Mouse (Mus musculus) kidney, postnatal 36 days (tissue): ENCODE measurements at regions not wholly inside any gene's neighbourhood (a gene's known extent, or its start where the extent isn't known, plus 50 kb on each side); places are given as distances from the start of the nearest gene placed in this dataset.

Experiments used
- DNase-seq, 2 experiments: peaks; one replicate each; pipeline ENCODE4 v3.0.0; 2021 to 2022; ENCODE audit warnings: mixed read lengths in 2 of 2

DNA sequence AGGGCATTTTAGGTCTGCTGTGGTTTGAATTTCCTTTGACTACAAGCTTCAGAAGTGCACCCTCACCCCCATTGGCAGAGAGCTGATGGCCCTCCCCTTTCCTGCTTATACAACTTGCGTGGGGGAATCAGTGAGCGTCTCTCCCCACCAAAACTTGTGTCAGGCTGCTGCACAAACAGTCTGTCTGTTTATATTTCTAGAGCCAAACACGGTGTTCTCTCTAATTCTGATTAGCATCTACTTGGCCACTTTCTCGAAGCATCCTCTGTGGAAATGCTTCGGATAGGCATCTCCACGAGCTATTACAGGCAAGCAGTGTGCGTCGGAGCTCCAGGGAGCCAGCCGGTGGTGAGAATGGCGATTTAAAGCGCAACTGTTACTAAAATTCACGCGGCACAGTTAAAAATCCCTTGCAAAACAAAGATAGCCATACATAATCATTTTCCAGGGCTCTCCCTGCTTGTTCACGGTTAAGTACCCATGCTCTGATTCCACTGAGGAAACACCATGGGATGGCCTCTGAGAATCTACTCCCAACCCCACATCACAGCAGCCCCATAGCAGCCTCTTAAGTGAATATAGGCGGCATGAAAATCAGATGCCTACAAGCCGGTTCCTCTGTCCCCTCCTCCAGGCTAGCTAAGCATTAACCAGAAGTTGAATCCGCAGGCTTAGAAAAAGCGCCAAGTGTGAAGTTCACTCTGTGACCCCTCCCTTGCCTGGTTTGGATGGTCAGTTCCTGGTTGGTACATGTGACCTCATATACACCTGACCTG, 273.7 kb upstream of the Sall1 start:
- DNase-seq: peak; percentile 78 to 94

DNA sequence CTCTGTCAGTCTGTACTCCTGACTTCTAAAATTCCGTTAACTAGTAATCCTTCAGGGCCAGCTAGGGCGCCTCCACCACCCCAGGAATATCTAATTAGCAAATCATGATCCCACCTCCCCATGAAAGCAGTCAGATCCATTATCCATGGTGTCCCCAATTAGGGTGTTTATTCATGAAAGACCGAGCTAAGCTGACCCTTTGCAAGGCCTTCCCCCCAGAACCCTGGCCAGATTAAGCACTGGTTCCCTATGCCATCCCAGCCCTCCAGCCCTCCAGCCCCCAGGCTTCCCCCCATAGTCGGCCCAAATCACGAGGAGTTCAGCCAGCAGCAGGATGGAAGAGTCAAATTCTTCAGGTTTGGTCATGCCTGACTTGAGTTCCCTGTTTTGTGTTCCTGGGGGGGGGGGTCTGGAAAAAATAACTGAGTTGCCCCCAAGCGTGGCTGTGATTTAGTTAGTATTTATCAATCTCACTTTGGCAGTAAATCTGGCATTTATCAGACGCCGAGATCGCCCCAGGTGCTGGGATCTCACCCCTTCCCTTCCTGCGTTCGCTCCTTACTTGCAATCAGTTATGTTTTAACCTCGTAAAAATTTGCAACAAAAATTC, 272.7 kb upstream of the Sall1 start:
- peak; percentile 50 to 52 for DNase-seq

DNA sequence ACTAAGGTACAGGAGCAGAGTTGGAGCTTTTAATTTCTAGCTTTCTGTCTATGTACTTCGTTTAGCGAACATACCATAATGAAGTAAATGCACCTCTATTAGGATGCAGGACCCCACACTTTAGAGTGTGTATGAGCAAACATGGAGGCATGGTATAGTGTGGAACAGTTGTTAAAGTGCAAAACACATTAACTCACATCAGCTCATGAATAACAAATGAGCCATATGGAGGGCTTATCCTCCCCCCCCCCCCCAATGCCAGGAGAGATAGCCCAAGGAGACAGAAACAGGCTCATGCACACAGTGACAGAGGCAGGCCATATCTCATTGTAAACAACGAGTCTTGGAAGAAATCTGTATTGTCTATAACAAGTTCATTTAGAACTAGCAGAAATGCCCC, 270.9 kb upstream of the Sall1 start:
- DNase-seq: no peak

DNA sequence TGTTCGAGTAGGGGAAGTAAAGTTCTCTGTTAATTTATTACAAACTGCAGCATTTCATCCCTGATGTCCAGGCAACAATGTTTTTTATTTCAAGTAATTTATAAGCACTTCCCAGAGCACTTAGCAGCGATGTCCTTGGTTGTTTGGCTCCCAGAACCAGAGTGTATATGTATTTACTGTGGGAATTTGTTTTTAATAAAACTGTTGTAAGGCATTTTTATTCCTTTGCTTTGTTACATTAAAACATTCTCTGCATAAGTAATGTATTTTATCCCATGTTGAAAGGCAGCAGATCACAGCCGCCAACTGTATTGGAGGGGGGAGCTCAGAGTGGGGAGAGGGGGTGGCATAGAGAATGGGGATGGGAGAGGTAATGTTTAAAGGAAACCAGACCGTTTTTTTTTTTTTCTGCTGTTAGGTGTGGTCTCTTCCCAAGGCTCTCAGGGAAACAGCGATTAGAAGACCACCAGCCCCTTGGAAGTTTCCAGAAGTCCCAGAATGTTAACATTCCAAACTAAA, 266.8 kb upstream of the Sall1 start:
- DNase-seq: no peak

DNA sequence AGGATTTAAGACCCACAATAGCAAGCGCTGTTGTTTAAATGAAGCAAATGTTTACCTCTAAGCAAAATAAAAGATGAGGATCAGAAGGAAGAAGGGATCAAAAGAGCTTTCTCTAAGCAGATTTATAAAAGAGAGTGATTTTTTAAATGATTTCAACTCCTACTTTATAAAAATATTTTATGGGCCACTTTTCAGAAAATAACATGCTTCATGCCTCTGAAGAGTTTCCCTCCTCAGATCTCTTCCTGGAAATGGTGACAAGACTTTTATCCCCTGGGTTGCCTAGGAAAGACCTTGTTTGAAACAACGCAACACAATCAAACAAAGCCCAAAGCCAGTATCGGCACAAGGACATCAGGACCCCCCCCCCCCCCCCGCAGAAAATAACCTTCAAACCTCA, 265.6 kb upstream of the Sall1 start:
- DNase-seq: no peak

DNA sequence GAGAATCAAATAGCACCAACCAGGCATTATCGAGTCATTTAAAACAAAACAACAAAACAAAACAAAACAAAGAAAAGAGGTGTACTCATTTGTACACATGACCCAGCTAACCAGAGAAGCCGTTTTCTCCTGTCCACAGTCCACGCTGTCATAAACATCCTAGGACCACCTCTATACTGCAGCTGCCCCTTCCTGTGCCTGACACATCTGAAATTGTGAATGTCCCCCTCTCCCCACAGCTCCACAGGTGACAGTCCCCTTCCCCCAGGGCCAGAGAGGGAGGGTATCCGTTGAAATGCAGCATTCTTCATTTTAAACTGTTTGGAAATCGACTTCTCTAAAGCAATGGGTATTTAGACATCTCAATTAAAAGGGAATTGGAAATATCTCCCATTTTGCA, 265.0 kb upstream of the Sall1 start:
- no peak for DNase-seq

DNA sequence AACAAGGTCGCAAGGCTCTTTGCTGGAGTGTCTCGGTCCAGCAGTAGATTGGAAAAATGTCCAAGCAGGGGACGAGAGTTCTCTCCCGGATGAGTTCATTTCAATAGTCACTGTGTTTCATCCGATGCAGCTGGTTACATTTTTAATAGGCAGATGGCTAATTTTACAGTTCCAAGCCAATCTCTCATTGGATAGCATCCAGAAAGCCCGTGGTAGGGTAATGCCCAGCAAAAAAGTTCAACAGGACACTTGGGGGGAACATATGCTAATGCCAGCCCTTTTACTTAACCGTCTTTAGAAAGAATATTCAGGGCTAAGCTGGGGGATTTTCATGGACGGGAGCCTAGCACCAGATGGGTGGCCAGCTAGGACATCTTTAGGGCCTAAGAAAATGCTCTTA, 264.6 kb upstream of the Sall1 start:
- no peak for DNase-seq

DNA sequence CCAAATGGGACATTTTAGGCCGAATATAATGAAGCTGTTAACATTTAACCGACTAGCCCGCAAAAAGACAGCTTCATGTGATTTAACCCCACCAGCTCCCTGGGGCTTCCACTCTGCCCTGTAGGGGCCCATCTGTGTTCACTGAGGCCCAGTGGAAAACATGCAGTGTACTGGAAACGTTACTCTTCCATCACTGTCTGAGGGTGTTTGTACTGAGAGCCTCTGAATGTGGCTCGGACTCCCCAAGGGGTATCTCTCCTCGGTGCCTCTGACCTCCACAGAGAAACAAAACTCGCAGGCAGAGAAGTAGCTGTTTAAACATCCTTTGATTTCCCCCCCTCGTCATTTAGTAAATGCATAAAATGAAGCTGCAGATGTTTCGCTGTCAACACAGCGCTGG, 263.6 kb upstream of the Sall1 start:
- no peak for DNase-seq

DNA sequence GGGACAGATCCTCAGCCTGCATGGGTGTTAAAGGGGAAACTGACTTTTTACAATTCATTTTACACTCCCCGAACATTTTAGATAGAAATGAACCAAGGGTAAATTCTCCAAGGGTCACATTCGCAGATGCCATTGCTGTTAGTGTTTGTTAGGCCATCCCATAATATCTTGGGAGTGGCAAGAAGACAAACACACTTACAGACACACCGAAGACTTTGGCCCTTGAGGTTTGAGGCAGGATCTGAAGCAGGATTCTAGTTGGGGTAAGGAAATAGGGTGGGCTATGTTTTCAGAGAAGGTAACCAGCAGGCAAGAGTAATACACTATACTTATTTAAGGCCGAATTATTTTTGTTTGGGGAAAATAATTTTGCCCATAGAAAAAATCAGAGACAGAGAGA, 263.1 kb upstream of the Sall1 start:
- DNase-seq: no peak

DNA sequence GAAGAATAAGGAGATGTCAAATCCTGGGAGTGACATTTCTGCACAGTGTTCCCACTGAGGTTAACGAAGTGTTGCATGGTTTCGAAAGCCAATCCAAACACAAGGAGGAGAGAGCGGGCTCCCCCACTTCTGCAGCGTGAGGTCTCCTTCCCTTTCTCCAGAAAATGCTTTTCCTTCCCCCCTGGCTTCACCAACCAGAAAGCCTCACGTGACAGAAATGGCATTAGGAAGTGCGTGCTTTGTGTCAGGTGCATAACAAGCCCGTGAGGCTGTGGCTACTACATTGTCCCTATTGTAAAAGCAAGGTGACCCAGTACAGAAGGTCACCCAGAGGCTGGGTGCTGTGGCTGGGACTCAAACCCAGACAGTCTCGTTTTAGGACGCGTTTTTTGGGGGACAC, 260.2 kb upstream of the Sall1 start:
- no peak for DNase-seq

DNA sequence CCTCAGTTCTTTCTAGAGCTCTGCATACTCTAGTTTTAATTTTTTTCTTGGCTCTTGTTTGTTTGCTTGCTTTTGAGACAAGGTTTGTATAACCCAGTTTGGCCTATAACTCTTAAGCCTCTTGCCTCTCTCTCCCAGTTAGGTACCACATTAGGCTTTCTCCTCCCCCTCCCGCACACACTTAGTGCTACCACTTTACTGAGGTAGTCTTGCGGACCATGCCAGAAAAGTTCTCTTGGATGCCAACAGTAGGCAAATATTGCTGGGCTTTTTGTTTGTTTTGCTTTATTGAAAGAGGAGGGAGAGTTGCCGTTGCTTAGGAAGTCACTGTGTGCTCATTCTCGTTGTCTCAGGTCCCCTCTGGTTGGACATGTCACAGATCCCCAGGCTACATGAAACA, 259.4 kb upstream of the Sall1 start:
- DNase-seq: no peak

DNA sequence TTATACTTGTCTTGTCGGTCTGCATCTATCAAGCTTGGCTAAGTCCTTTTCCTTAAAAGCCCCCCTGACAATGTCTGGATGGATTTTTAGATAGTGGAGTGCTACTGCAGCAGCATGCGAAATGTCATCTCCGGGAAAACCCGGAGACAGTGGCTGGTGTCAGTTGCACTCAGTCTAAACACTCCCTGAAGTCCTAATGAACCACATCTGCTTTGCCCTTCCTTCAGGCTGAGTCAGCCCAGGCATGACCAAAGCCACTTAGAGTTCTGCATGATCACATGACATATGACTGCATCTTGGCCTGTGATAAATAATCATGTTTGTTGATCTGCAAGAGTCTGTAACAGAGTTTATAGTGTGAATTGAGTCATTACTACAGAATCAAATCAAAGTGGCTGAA, 255.7 kb upstream of the Sall1 start:
- no peak for DNase-seq

DNA sequence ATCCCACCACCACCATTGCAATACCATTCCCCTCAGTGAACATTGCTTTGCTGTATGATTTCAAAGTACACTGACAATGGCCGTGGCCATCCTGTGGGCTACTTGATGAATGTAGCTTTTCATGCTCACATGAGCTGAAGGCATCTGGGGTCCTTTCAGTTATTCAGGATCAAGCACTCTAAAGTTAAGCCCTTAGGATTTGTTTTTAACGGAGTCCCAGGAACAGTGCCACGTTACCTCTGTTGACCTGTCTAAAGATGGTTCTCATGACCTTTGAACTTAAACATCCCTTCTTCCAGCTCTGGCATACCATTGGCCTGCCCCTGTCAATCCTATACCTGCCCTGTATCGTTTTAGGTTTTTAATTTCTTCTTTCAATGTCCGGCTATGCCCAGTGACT, 251.7 kb upstream of the Sall1 start:
- peak in 1 of 2 experiments; percentile 37 for DNase-seq

DNA sequence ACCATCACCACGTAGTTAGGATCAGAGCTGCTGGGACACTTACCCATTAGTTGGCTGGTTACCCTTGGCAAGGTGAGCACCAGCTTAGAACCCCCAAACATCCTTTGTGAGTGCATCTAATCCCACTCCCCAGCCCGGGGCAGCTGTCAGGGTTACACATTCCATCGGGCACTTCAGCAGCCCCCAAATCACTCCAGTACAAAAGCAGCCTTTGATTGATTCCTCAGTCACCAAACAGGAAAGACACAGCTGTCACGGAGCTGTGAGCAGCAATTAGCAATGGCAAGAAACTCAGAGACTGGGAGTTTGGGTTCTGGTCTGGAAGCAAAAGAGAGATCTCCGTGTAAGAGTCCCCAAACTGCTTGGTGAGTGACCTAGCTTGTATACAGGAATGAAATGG, 245.1 kb upstream of the Sall1 start:
- no peak for DNase-seq

DNA sequence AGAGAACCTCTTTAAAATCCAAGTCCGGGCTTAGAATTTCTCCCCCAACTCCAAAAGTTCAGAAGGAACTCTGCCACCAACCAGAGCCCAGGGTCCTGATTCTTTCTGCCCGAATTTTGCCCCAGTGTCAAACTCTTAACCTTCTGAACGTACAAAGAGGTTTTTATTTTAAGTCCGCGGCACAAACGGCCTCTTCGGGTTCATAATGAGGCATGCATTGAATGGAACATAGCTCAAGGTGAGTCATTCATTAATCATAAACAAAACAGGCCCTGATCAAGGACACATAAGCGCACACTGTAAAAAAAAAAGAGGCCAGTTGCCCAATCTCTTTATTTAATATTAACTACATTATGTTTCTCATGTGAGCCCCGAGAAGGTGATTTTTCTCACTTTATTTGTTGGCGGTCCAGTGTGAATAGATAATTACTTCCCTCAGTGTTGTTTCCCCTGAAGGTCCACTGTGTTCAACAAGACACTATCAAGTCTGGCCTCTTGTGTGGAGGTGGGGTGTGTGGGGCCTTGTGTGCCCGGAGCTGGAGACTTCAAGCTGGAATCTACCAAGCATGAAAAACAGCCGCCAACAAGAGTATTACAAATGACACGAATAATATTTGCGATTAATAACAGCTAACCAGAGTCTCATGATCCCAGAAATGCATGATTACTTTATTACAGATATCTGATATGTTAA, 241.1 kb upstream of the Sall1 start:
- peak; percentile 55 to 86 for DNase-seq

DNA sequence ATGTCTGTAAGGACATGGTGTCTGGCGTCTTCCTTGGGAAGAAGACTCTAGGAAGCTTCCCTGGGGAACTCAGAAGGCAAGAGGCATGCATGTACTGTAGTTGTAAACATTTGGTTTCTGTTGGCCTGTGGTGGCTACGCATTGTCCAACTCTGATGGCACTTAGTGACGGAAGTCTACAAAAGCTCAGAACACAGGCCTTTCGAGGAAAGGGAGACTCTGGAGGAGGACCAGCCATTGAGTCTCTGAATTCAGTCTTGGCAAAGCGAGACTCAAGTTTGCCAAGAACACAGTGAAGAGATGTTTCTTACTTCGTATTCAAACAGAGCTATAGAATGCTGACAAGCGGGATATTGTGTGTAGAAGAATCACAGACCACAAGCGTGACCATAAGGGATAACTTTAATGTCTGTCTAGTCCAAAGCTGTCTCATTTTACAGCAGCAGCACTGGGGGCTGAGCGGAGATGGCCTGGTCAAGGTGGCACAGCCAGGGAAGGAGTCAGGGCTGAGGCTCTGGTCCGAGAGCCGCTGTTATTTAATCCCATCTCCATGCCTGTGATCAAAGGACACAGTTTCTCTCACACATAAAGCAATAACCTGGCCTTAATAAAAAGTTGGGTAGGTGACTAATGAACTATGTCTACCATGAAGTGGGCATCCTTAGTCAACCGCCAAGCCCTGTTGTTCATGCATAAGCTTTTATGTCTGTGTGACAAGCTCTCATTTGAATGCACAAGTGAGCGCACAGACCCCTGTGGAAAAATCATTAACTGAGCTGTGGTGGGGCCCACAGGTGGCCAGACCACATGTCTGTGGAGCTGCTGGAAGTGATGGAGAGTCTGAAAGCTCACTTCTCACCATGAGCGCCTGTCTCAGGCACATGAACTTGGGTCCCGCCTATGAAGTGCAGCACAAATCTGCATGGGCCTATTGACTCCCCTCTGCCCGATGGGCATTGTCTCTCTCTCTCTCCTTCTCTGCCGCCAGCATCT, 239.4 kb upstream of the Sall1 start:
- no peak for DNase-seq

DNA sequence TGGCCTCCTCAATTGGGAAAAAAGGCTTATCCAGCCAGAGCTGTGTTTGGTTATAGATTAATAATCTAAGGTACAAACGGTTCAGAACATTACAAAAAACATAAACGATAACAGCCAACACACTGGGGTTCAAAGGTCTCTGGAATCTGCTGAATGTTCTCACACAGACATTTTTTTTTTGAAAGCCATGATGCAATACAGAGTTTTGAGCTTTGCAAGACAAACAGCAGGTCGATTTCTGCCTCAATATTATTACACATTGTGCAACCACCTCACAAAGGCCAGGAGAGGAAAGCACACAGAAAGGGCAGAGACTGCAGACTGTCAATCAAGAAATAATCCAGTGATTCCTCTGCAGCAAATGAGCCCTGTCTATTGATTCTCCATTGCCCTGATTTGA, 235.9 kb upstream of the Sall1 start:
- peak in 1 of 2 experiments; percentile 86 for DNase-seq

DNA sequence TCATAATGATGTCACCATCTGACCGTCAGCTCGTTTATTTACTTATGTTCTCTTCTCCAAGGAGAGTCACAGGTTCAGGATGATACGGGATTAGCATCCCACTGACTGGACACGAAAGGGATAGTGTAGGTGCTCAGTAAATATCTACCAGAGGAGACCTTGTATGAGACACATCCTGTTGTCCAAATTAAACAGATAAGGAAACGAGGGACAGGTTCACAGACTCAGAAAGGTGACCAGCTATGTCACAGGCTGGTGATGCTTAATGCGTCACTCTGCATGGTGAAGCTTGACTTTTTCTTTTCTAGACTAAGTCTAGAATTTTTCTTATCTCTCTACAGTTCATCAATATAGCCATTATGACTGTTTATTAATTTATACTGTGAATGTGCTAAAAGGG, 235.2 kb upstream of the Sall1 start:
- DNase-seq: no peak

DNA sequence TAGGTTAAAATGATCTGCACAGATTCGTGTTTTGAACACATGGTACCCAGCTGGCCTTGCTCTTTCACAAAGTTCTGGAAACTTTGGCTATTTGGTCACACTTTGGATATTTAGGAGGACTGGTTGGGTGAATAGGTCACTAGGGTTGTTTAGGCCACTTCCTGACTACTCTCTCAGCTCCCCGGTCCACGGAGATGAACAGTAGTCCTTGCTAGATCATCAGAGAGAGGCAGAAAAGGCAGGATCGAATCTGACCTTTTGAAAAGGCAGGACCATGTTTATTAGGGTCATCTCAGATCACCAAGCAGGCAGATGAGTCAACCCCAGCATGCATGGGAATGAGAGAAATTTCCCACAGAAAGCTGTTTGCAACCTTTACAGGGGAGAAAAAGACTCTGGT, 229.3 kb upstream of the Sall1 start:
- DNase-seq: no peak

DNA sequence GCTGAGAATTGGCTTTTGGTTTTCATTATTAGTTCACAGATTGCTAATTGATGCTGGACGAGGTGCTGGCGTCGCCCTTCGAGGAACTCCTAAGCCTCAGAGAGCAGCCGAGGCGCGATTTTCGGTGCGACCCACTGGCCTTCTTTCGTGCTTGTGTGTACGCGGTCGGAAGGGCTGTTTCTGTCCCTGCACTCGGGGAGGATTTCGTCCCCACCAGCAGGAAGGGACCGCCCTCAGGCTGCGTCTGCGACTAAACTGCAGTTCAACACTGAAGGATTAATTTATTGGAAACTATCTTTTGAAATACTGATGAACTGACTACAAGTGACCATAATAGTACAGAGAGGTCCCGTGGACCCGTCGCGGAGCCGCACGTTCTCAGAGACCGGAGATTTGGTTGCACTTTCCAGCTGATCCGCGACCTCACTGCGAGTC, 228.4 kb upstream of the Sall1 start:
- peak; percentile 22 to 44 for DNase-seq

DNA sequence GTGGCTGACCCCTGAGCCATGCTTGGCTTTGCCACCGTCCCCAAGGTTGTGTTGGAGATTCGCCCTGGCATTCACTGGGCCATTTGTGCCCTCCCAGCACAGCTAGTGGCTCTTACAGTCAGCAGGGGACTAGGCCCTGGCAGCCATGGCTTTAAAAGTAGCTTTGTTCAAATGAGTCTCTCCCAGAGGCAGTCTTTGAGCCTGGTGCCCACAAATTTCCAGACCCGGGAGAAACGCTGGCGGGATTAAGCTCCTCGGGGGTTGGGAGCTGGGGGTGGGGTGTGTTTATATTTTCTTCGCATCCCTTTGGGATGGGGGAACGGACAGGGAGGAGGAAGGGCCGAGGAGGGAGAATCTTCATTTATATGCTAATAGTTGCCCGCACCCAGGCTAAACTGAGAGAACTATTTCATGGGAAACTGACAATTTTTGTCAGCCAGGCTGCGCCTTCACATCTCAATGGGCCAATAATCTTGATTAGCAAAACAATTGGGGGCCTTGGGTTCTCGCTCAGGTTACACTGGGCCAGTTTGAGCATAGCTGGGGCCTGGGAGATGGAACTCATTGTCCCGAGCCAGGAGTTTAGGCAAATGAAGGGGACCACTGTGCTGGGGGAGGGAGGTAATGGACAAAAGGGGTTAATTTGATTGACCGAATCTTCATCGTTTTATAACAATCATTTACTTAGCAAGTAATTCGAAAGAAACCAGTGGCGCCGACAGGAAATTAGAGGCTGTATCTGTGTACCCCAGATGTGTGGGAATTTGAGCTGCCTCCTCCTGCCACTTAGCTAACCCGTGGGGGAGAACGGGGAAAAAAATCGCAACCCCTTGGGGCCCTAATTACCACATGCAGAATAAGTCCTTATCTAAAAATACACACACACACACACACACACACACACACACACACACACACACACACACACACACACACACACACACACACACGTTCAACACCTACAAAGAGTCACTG, 227.7 kb upstream of the Sall1 start:
- DNase-seq: no peak
